Mouse (Mus musculus) liver, postnatal 0 days (tissue): ENCODE measurements around the gene 4931422A03Rik.

Experiments
- CTCF ChIP-seq: sonication (generic); IDR thresholded peaks from 2 replicates; pipeline ENCODE4 v1.5.1; 2016; ENCODE audit warnings: antibody characterized with exemption, low read depth
- EP300 ChIP-seq: IDR thresholded peaks from 2 replicates; pipeline ENCODE4 v1.6.1; 2016; ENCODE audit warnings: antibody characterized with exemption, low read depth, mild to moderate bottlenecking

- TF ChIP-seq CTCF (no peak), EP300 (no peak)
Observed at GRCm38 (mm10) chr2:104058954-104059353, 30.8 kb upstream of the 4931422A03Rik start.
